Mouse (Mus musculus): ENCODE measurements around the gene St6galnac3. TPM values are rescaled to one million over a fixed set of nuclear protein-coding genes. Genes with fewer than 3 reads are reported as not detected.
A peak's percentile ranks its signal among the peaks of the same experiment; 100 is the strongest.
"Not testable (repeated sequence)": the region's sequence is repeated elsewhere in the genome, so short reads cannot be mapped to it uniquely, and the experiment has no call there.

The St6galnac3 gene
- polyA plus RNA-seq, 1 experiment from 2014 or later, result 38.4 TPM

GRCm38 (mm10) chr3:153394224-153394623, 330.8 kb downstream of the St6galnac3 start:
- Histone ChIP-seq H3K4me3 (no peak overlapping the region), H3K9me3 (no peaks in the 10 kb centered on the region), H3K4me1 (no peaks in the 10 kb centered on the region), H3K27me3 (ENCODE audit: insufficient read depth, poor library complexity, severe bottlenecking) (no peaks in the 10 kb centered on the region), H3K36me3 (peaks cover 4% of the 10 kb centered on the region; the same call in 1 of the 2 replicates), H3K27ac (no peak overlapping the region)
- DNase-seq (ENCODE audit: low spot score), result no peak
- WGBS, result 74% methylated on average over 9 of the region's 9 CpGs

GRCm38 (mm10) chr3:153391451-153391850, 333.5 kb downstream of the St6galnac3 start:
- not testable (repeated sequence) for H3K36me3 ChIP-seq; H3K4me3 ChIP-seq; H3K4me1 ChIP-seq; H3K27ac ChIP-seq; DNase-seq (ENCODE audit: low spot score); H3K9me3 ChIP-seq; H3K27me3 ChIP-seq (ENCODE audit: insufficient read depth, poor library complexity, severe bottlenecking)
- WGBS, result 84% methylated on average over 1 of the region's 1 CpGs

- not testable (repeated sequence) for H3K9me3 ChIP-seq; DNase-seq (ENCODE audit: low spot score); H3K4me3 ChIP-seq; H3K36me3 ChIP-seq; H3K4me1 ChIP-seq; H3K27me3 ChIP-seq (ENCODE audit: insufficient read depth, poor library complexity, severe bottlenecking); H3K27ac ChIP-seq
- WGBS, result 84% methylated on average over 5 of the region's 5 CpGs
These were observed 340.3 kb downstream of the St6galnac3 start for GRCm38 (mm10) chr3:153384651-153385050.

GRCm38 (mm10) chr3:153383656-153384055, 341.3 kb downstream of the St6galnac3 start:
- 95% methylated on average over 2 of the region's 2 CpGs for WGBS
- no peaks in the 10 kb centered on the region for H3K27me3 ChIP-seq (ENCODE audit: insufficient read depth, poor library complexity, severe bottlenecking)
- H3K27ac ChIP-seq, result no peak overlapping the region
- H3K36me3 ChIP-seq, result no peaks in the 10 kb centered on the region
- no peak overlapping the region for H3K4me3 ChIP-seq
- no peaks in the 10 kb centered on the region for H3K9me3 ChIP-seq
- no peaks in the 10 kb centered on the region for H3K4me1 ChIP-seq
- no peak for DNase-seq (ENCODE audit: low spot score)

DNA sequence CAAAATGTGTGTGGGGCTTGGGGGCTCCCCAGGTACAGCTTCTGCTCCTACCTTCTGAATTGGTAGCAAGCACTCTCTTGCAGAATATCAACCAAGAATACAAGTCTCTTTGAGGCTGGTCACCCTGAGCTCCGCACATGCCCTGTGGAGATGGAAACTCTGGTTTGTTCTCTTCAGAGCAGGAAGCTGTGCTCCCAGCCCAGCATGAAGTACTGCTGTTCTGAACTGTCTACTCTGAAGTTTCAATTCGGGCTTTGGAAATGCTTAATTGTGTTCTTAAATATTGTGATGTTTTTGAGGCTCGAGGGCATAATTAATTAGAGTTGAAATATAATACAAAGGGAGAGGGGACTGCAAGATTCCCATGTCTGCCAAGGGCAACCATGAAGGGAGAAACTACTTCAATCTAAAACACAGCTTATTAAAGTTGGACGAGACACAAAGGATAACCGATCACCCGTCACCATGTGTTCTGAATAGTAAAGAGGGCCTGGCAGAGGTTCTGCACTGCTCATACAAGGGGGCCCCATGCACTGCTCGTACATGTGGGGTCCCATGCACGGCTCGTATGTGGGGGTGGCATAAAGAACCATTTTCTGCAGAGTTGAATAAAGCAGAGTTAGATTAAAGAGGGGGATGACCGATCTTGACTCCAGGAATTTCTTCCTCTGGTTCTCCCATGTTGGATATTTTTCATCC, 359.8 kb downstream of the St6galnac3 start:
- H3K27me3 ChIP-seq (ENCODE audit: insufficient read depth, poor library complexity, severe bottlenecking), result no peaks in the 10 kb centered on the region
- H3K27ac ChIP-seq, result no peak overlapping the region
- H3K36me3 ChIP-seq, result no peaks in the 10 kb centered on the region
- 87% methylated on average over 10 of the region's 10 CpGs for WGBS
- H3K4me1 ChIP-seq, result no peaks in the 10 kb centered on the region
- peak; percentile 39 for DNase-seq (ENCODE audit: low spot score)
- no peak overlapping the region for H3K4me3 ChIP-seq
- H3K9me3 ChIP-seq, result no peaks in the 10 kb centered on the region

DNA sequence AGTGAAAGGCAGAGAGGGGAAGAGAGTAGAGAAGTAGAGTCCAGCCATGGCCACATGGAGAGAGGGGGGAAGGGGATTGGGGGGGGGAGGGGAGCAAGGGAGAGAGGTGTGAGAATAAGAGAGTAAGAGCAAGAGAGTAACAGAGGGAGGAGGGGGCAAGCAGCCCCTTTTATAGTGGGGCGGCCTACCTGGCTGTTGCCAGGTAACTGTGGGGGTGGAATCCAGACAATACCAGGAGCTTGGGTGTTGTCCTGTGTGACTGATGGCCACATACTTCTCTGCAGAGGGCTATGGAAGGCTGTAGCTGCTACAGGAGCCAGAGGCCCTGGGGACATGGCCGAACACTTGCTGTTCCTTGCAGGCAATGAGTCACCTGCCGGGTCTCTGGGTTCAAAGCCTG, 360.6 kb downstream of the St6galnac3 start:
- H3K27me3 ChIP-seq (ENCODE audit: insufficient read depth, poor library complexity, severe bottlenecking), result no peaks in the 10 kb centered on the region
- H3K27ac ChIP-seq, result no peak overlapping the region
- peak; percentile 66 for DNase-seq (ENCODE audit: low spot score)
- 86% methylated on average over 3 of the region's 3 CpGs for WGBS
- H3K4me1 ChIP-seq, result no peaks in the 10 kb centered on the region
- H3K4me3 ChIP-seq, result no peak overlapping the region
- no peaks in the 10 kb centered on the region for H3K36me3 ChIP-seq
- H3K9me3 ChIP-seq, result no peaks in the 10 kb centered on the region

DNA sequence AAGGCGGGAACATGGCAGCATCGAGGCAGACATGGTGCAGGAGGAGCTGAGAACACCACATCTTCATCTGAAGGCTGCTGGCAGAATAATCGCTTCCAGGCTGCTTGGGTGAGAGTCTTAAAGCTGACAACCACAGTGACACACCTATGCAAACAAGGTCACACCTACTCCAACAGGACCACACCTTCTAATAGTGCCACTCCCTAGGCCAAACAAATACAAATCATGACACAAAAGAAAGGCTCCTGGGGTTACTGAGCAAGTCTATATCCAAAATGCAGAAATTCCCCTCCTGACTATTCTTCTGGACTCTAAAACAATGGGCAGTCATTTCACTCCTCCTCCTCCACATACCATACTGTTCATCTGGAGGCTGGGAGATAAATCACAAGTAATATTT, 365.0 kb downstream of the St6galnac3 start:
- H3K4me3 ChIP-seq, result no peak overlapping the region
- 0 out of 2 replicates have a peak, but pooled peaks cover 3% of the 10 kb centered on the region for H3K4me1 ChIP-seq
- H3K27ac ChIP-seq, result no peak overlapping the region
- H3K36me3 ChIP-seq, result no peaks in the 10 kb centered on the region
- no peaks in the 10 kb centered on the region for H3K9me3 ChIP-seq
- DNase-seq (ENCODE audit: low spot score), result no peak
- no peaks in the 10 kb centered on the region for H3K27me3 ChIP-seq (ENCODE audit: insufficient read depth, poor library complexity, severe bottlenecking)
- WGBS, result 90% methylated on average over 3 of the region's 3 CpGs

- H3K4me3 ChIP-seq, result no peak overlapping the region
- no peaks in the 10 kb centered on the region for H3K9me3 ChIP-seq
- H3K27ac ChIP-seq, result no peak overlapping the region
- no peaks in the 10 kb centered on the region for H3K36me3 ChIP-seq
- H3K27me3 ChIP-seq (ENCODE audit: insufficient read depth, poor library complexity, severe bottlenecking), result no peaks in the 10 kb centered on the region
- 56% methylated on average over 1 of the region's 1 CpGs for WGBS
- no peak for DNase-seq (ENCODE audit: low spot score)
- peaks cover 12% of the 10 kb centered on the region; the same call in 1 of the 2 replicates for H3K4me1 ChIP-seq
These were observed 368.9 kb downstream of the St6galnac3 start for GRCm38 (mm10) chr3:153356071-153356470.

GRCm38 (mm10) chr3:153354988-153355297, 370.0 kb downstream of the St6galnac3 start:
- no peaks in the 10 kb centered on the region for H3K36me3 ChIP-seq
- no peaks in the 10 kb centered on the region for H3K27me3 ChIP-seq (ENCODE audit: insufficient read depth, poor library complexity, severe bottlenecking)
- H3K9me3 ChIP-seq, result no peaks in the 10 kb centered on the region
- H3K4me3 ChIP-seq, result no peak overlapping the region
- 82% methylated on average over 3 of the region's 3 CpGs for WGBS
- no peak overlapping the region for H3K27ac ChIP-seq
- DNase-seq (ENCODE audit: low spot score), result no peak
- peaks cover 12% of the 10 kb centered on the region; the same call in 1 of the 2 replicates for H3K4me1 ChIP-seq

- no peak for DNase-seq (ENCODE audit: low spot score)
- 64% methylated on average over 6 of the region's 6 CpGs for WGBS
- no peaks in the 10 kb centered on the region for H3K9me3 ChIP-seq
- no peaks in the 10 kb centered on the region for H3K27me3 ChIP-seq (ENCODE audit: insufficient read depth, poor library complexity, severe bottlenecking)
- no peak overlapping the region for H3K4me3 ChIP-seq
- no peaks in the 10 kb centered on the region for H3K36me3 ChIP-seq
- no peak overlapping the region for H3K27ac ChIP-seq
- peaks cover 12% of the 10 kb centered on the region; the same call in 1 of the 2 replicates for H3K4me1 ChIP-seq
These were observed 370.6 kb downstream of the St6galnac3 start for GRCm38 (mm10) chr3:153354186-153354987.

- H3K9me3 ChIP-seq, result no peaks in the 10 kb centered on the region
- H3K4me1 ChIP-seq, result peaks cover 12% of the 10 kb centered on the region; the same call in 1 of the 2 replicates
- DNase-seq (ENCODE audit: low spot score), result no peak
- H3K4me3 ChIP-seq, result no peak overlapping the region
- H3K27ac ChIP-seq, result no peak overlapping the region
- WGBS, result 78% methylated on average over 16 of the region's 16 CpGs
- H3K27me3 ChIP-seq (ENCODE audit: insufficient read depth, poor library complexity, severe bottlenecking), result no peaks in the 10 kb centered on the region
- no peaks in the 10 kb centered on the region for H3K36me3 ChIP-seq
These were observed 371.5 kb downstream of the St6galnac3 start for GRCm38 (mm10) chr3:153353313-153354103.

DNA sequence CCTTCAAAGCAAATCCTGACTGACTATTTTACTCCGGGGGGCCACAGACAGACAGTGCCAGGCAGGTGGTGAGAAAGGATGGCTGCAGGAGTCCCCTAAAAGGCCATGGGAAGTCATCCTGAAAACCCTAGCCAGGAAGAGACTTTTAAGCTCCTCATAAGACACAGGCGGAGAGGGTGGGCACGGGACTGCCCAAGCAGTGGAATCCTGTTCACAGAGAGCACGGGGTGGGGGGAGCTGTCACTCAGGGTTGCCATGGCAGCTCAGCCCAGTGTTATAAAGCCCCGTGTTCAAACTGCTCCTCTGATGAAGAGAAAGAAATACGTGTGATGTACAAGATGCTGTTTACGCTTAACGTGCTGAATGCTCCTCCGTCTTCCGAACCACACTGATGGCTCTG, 375.0 kb downstream of the St6galnac3 start:
- 87% methylated on average over 10 of the region's 10 CpGs for WGBS
- Histone ChIP-seq H3K4me3 (no peak overlapping the region), H3K36me3 (no peaks in the 10 kb centered on the region), H3K27ac (no peak overlapping the region), H3K4me1 (peaks cover 12% of the 10 kb centered on the region; the same call in 1 of the 2 replicates), H3K9me3 (no peaks in the 10 kb centered on the region), H3K27me3 (ENCODE audit: insufficient read depth, poor library complexity, severe bottlenecking) (no peaks in the 10 kb centered on the region)
- DNase-seq (ENCODE audit: low spot score), result no peak

Data from heart, embryonic 10.5 days (tissue).